ENCODE assay signal across 7 mouse cellular contexts in genomic region chr13:117024127-117024915, GRCm38 (mm10). TPM values are rescaled to one million over a fixed set of nuclear protein-coding genes. Genes with fewer than 3 reads are reported as not detected.
DNase-seq lines count a peak whose midpoint lies in the region; ATAC-seq and TF ChIP-seq lines count a peak whose summit lies in the region.

No protein-coding gene starts in this region.

- WGBS in heart, adult 2 months = under 1% methylated on average over 63 of the region's 64 CpGs
- under 1% methylated on average over 64 of the region's 64 CpGs for WGBS in kidney, adult 2 months
- under 1% methylated on average over 48 of the region's 64 CpGs for WGBS in limb, embryonic 14.5 days
- under 1% methylated on average over 44 of the region's 64 CpGs for WGBS in midbrain, embryonic 15.5 days
- under 1% methylated on average over 61 of the region's 64 CpGs for WGBS in spleen, adult 2 months

- no peaks in the 10 kb centered on the region for H3K79me2 ChIP-seq in heart, adult 2 months (replicated peaks; ENCODE audit: control insufficient read depth, insufficient read depth, low read length)

- intact Hi-C loops in heart, adult 2 months (cut with DNase I) = no loop called here

- peak overlapping the region; percentile 88 for H3K4me3 ChIP-seq in heart, adult 2 months
- peak overlapping the region; percentile 94 for H3K4me3 ChIP-seq in kidney, adult 2 months (ENCODE audit: insufficient read depth, low read depth, low read length)
- H3K4me3 ChIP-seq in limb, embryonic 14.5 days (replicated peaks; ENCODE audit: low read length) = peak overlapping the region; percentile 85
- peak overlapping the region; percentile 96 for H3K4me3 ChIP-seq in midbrain, embryonic 15.5 days
- H3K4me3 ChIP-seq in spleen, adult 2 months (ENCODE audit: extremely low read depth, insufficient read depth, insufficient read length) = peak overlapping the region; percentile 69

- peaks cover 3% of the 10 kb centered on the region for H3K36me3 ChIP-seq in heart, adult 2 months (ENCODE audit: control insufficient read depth, insufficient read depth, low read length)
- H3K36me3 ChIP-seq in kidney, adult 2 months (ENCODE audit: control insufficient read depth, insufficient read depth, low read length) = no peaks in the 10 kb centered on the region
- H3K36me3 ChIP-seq in limb, embryonic 14.5 days (ENCODE audit: control insufficient read depth, insufficient read depth, low read length) = no peaks in the 10 kb centered on the region
- no peaks in the 10 kb centered on the region for H3K36me3 ChIP-seq in midbrain, embryonic 15.5 days (replicated peaks)
- no peaks in the 10 kb centered on the region for H3K36me3 ChIP-seq in spleen, adult 2 months (ENCODE audit: control insufficient read depth, insufficient read depth, low read length)

- ATAC-seq in limb, embryonic 14.5 days (ENCODE audit: low FRiP score, low read depth) = peak; percentile 75
- ATAC-seq in midbrain, embryonic 15.5 days (replicated peaks) = peak; percentile 88

- peak overlapping the region; percentile 97 for H3K9ac ChIP-seq in heart, adult 2 months (ENCODE audit: low read depth, low read length)
- peak overlapping the region; percentile 91 for H3K9ac ChIP-seq in limb, embryonic 14.5 days (ENCODE audit: low read depth, low read length, severe bottlenecking)
- H3K9ac ChIP-seq in midbrain, embryonic 15.5 days = peak overlapping the region; percentile 97

- no peaks in the 10 kb centered on the region for H3K27me3 ChIP-seq in heart, adult 2 months (ENCODE audit: control insufficient read depth, insufficient read depth, low read length)
- H3K27me3 ChIP-seq in kidney, adult 2 months (replicated peaks; ENCODE audit: control insufficient read depth, insufficient read depth, low read length) = no peaks in the 10 kb centered on the region
- H3K27me3 ChIP-seq in limb, embryonic 14.5 days (ENCODE audit: control insufficient read depth, insufficient read depth, low read length) = no peaks in the 10 kb centered on the region
- H3K27me3 ChIP-seq in midbrain, embryonic 15.5 days (replicated peaks) = no peaks in the 10 kb centered on the region
- no peaks in the 10 kb centered on the region for H3K27me3 ChIP-seq in spleen, adult 2 months (ENCODE audit: control insufficient read depth, insufficient read depth, low read length)

- TF ChIP-seq EP300 in heart, adult 2 months (IDR thresholded peaks at IDR 0.05; ENCODE audit: insufficient read depth, low read depth, low read length) = no peak

- peak; percentile 26 for DNase-seq in adrenal gland, adult 8-10 months
- DNase-seq in embryo, embryonic 11 days = peak; percentile 83
- peak; percentile 81 for DNase-seq in heart, adult 2 months
- DNase-seq in kidney, adult 2 months = peak; percentile 61
- peak; percentile 62 for DNase-seq in limb, embryonic 14.5 days (ENCODE audit: low spot score)
- DNase-seq in spleen, adult 2 months (ENCODE audit: low read depth in 1 of 2, low spot score in 2 of 2) = peak; percentile 75 to 82

- H3K4me1 ChIP-seq in heart, adult 2 months (ENCODE audit: control insufficient read depth, insufficient read depth, low read length) = peaks cover 7% of the 10 kb centered on the region
- peaks cover 5% of the 10 kb centered on the region for H3K4me1 ChIP-seq in kidney, adult 2 months (ENCODE audit: control insufficient read depth, insufficient read depth, low read length)
- peaks cover 20% of the 10 kb centered on the region for H3K4me1 ChIP-seq in limb, embryonic 14.5 days (ENCODE audit: control insufficient read depth, insufficient read depth, low read length)
- H3K4me1 ChIP-seq in midbrain, embryonic 15.5 days = peaks cover 26% of the 10 kb centered on the region
- H3K4me1 ChIP-seq in spleen, adult 2 months (ENCODE audit: control insufficient read depth, insufficient read depth, insufficient read length) = peaks cover 24% of the 10 kb centered on the region

- peak overlapping the region; percentile 88 for H3K27ac ChIP-seq in heart, adult 2 months
- peak overlapping the region; percentile 55 for H3K27ac ChIP-seq in kidney, adult 2 months (ENCODE audit: insufficient read depth, low read depth, low read length)
- peak overlapping the region; percentile 94 for H3K27ac ChIP-seq in limb, embryonic 14.5 days (replicated peaks; ENCODE audit: low read depth, low read length)
- peak overlapping the region; percentile 95 for H3K27ac ChIP-seq in midbrain, embryonic 15.5 days
- H3K27ac ChIP-seq in spleen, adult 2 months (ENCODE audit: insufficient read depth, low read length) = peak overlapping the region; percentile 100

- no peaks in the 10 kb centered on the region for H3K9me3 ChIP-seq in limb, embryonic 14.5 days (ENCODE audit: control insufficient read depth, low read length)
- H3K9me3 ChIP-seq in midbrain, embryonic 15.5 days = no peaks in the 10 kb centered on the region

- no peak for TF ChIP-seq POLR2A in heart, adult 2 months (IDR thresholded peaks at IDR 0.05; ENCODE audit: insufficient read depth, low read depth, low read length)
- TF ChIP-seq POLR2A in kidney, adult 2 months (IDR thresholded peaks at IDR 0.05; ENCODE audit: low read depth, low read length) = no peak
- 0 out of 2 replicates have a peak, but pooled peaks have one; percentile 27 for TF ChIP-seq POLR2A in limb, embryonic 14.5 days (IDR thresholded peaks at IDR 0.05; ENCODE audit: borderline replicate concordance, extremely low read depth, insufficient read depth, insufficient read length)
- peak; percentile 21 for TF ChIP-seq POLR2A in spleen, adult 2 months (IDR thresholded peaks at IDR 0.05; ENCODE audit: low read depth, low read length)

- peak overlapping the region; percentile 76 for H3K4me2 ChIP-seq in limb, embryonic 14.5 days (replicated peaks; ENCODE audit: low read depth, low read length, severe bottlenecking)
- peak overlapping the region; percentile 65 for H3K4me2 ChIP-seq in midbrain, embryonic 15.5 days

- no peak for TF ChIP-seq CTCF in heart, adult 2 months (IDR thresholded peaks at IDR 0.05)
- no peak for TF ChIP-seq CTCF in kidney, adult 2 months (conservative IDR thresholded peaks at IDR 0.05; ENCODE audit: insufficient read depth, insufficient read length, low read depth, low read length)
- TF ChIP-seq CTCF in spleen, adult 2 months (IDR thresholded peaks at IDR 0.05; ENCODE audit: extremely low read depth, insufficient read depth, insufficient read length, insufficient replicate concordance) = no peak

RNA-seq across cellular contexts. Expression of gene Parp8, which starts 1.0 kb away (rescaled TPM):
- 10 to 100 TPM in 3 of 4 experiments, 1 to 10 TPM in 1; 9.7 to 23.7 (median 16.7) TPM for total RNA-seq in adrenal gland, adult 8-10 months (2022)
- total RNA-seq in heart, adult 2 months (2021) = 1 to 10 TPM; 9.2 to 9.5 TPM
- polyA plus RNA-seq in heart, adult 2 months (2012; rRNA removed) = 7.9 and 14.7 TPM in 2 replicates
- polyA plus RNA-seq in kidney, adult 2 months (2012; rRNA removed) = 10.1 and 11.9 TPM in 2 replicates
- 37.7 and 37.8 TPM in 2 replicates for polyA plus RNA-seq in limb, embryonic 14.5 days (2012; rRNA removed)
- polyA plus RNA-seq in limb, embryonic 14.5 days (2014; fragmentation: Nextera tagmentation; extraction: Ambion mirVana) = 20.0 and 21.7 TPM in 2 replicates
- polyA plus RNA-seq in midbrain, embryonic 15.5 days (2015; fragmentation: Nextera tagmentation; extraction: Ambion mirVana) = 29.5 and 32.2 TPM in 2 replicates
- polyA plus RNA-seq in spleen, adult 2 months (2012; rRNA removed) = 10.8 TPM in 2 replicates

Comparison
In these comparisons a context has a peak if more than half of its experiments do, and no peak if none do; other contexts are left out.
1. Peak in every context shown above with its lines: DNase-seq, ATAC-seq, H3K4me3 ChIP-seq and H3K27ac ChIP-seq.
2. DNase-seq: peak in every context shown above with its lines; median percentile 83 in embryo, embryonic 11 days; 81 in heart, adult 2 months; 78 in spleen, adult 2 months; 62 in limb, embryonic 14.5 days; 61 in kidney, adult 2 months; 26 in adrenal gland, adult 8-10 months.
3. POLR2A ChIP-seq: peak in limb, embryonic 14.5 days (single experiment) and spleen, adult 2 months (single experiment); none in heart, adult 2 months (single experiment) and kidney, adult 2 months (single experiment).